Mouse (Mus musculus): Measurements from ENCODE around the gene Sdf2l1. TPM values are rescaled to one million over a fixed set of nuclear protein-coding genes. Genes with fewer than 3 reads are reported as not detected.
A peak's percentile ranks its signal among the peaks of the same experiment; 100 is the strongest.

Sdf2l1 gene
- total RNA-seq, 2 experiments from 2014 or later, result 79.4 to 87.0 TPM

- no peak; the same call in 1 of the 2 replicates for ATAC-seq (ENCODE audit: poor library complexity, severe bottlenecking)
Observed at GRCm38 (mm10) chr16:17124119-17124870, 7.9 kb downstream of the Sdf2l1 start.

GRCm38 (mm10) chr16:17121569-17121968 is 10.6 kb downstream of the Sdf2l1 start:
- no peak for ATAC-seq (ENCODE audit: poor library complexity, severe bottlenecking)

GRCm38 (mm10) chr16:17117309-17117799 is 14.8 kb downstream of the Sdf2l1 start:
- ATAC-seq (ENCODE audit: poor library complexity, severe bottlenecking), result no peak

- ATAC-seq (ENCODE audit: poor library complexity, severe bottlenecking), result peak; percentile 93
Observed at GRCm38 (mm10) chr16:17110771-17111743, 21.1 kb downstream of the Sdf2l1 start, which contains the start of gene Ppil2. Gene Ppil2 (minus strand): TSS chr16:17111257.

GRCm38 (mm10) chr16:17104600-17104999 is 27.6 kb downstream of the Sdf2l1 start:
- no peak for ATAC-seq (ENCODE audit: poor library complexity, severe bottlenecking)

- ATAC-seq (ENCODE audit: poor library complexity, severe bottlenecking), result no peak
Observed at GRCm38 (mm10) chr16:17102630-17103220, 29.5 kb downstream of the Sdf2l1 start.

GRCm38 (mm10) chr16:17096938-17097337 is 35.2 kb downstream of the Sdf2l1 start:
- no peak for ATAC-seq (ENCODE audit: poor library complexity, severe bottlenecking)

GRCm38 (mm10) chr16:17088346-17088745 is 43.8 kb downstream of the Sdf2l1 start:
- ATAC-seq (ENCODE audit: poor library complexity, severe bottlenecking), result no peak

GRCm38 (mm10) chr16:17086669-17087193 is 45.5 kb downstream of the Sdf2l1 start:
- ATAC-seq (ENCODE audit: poor library complexity, severe bottlenecking), result no peak

- no peak for ATAC-seq (ENCODE audit: poor library complexity, severe bottlenecking)
Observed at GRCm38 (mm10) chr16:17086241-17086640, 45.9 kb downstream of the Sdf2l1 start.

- peak; percentile 78 for ATAC-seq (ENCODE audit: poor library complexity, severe bottlenecking)
Observed at GRCm38 (mm10) chr16:17085636-17086035, 46.5 kb downstream of the Sdf2l1 start.

- ATAC-seq (ENCODE audit: poor library complexity, severe bottlenecking), result no peak
Observed at GRCm38 (mm10) chr16:17082121-17082792, 49.9 kb downstream of the Sdf2l1 start.

Other genes with a start within 250 kb of the Sdf2l1 start
- gene Ppm1f, start 235.9 kb downstream of the Sdf2l1 start, total RNA-seq (2015), result 1.6 and 2.6 TPM in 2 replicates
- gene Ppm1f, start 235.9 kb downstream of the Sdf2l1 start, total RNA-seq (2017), result 6.5 and 7.9 TPM in 2 replicates
- 109 and 111 TPM in 2 replicates for gene Mapk1, start 149.0 kb downstream of the Sdf2l1 start, total RNA-seq (2015)
- gene Mapk1, start 149.0 kb downstream of the Sdf2l1 start, total RNA-seq (2017), result 114 and 121 TPM in 2 replicates
- 0.33 and 1.0 TPM in 2 replicates for gene Ypel1, start 62.7 kb downstream of the Sdf2l1 start, total RNA-seq (2015)
- gene Ypel1, start 62.7 kb downstream of the Sdf2l1 start, total RNA-seq (2017), result 0.15 TPM in 1 of 2 replicates, not detected in the other
- 64.8 and 83.6 TPM in 2 replicates for gene Ppil2, start 21.1 kb downstream of the Sdf2l1 start, total RNA-seq (2015)
- 104 and 111 TPM in 2 replicates for gene Ppil2, start 21.1 kb downstream of the Sdf2l1 start, total RNA-seq (2017)
- gene 2610318N02Rik, start 7.2 kb downstream of the Sdf2l1 start, total RNA-seq (2015), result 6.3 and 6.5 TPM in 2 replicates
- gene 2610318N02Rik, start 7.2 kb downstream of the Sdf2l1 start, total RNA-seq (2017), result 3.5 and 5.4 TPM in 2 replicates
- 2.8 and 5.2 TPM in 2 replicates for gene Ydjc, start 12.2 kb upstream of the Sdf2l1 start, total RNA-seq (2015)
- gene Ydjc, start 12.2 kb upstream of the Sdf2l1 start, total RNA-seq (2017), result 2.4 and 7.0 TPM in 2 replicates
- 0.13 and 1.5 TPM in 2 replicates for gene Ccdc116, start 14.8 kb upstream of the Sdf2l1 start, total RNA-seq (2015)
- gene Ccdc116, start 14.8 kb upstream of the Sdf2l1 start, total RNA-seq (2017), result 0.26 and 0.53 TPM in 2 replicates
- 373 and 400 TPM in 2 replicates for gene Ube2l3, start 70.3 kb upstream of the Sdf2l1 start, total RNA-seq (2015)
- 128 and 144 TPM in 2 replicates for gene Ube2l3, start 70.3 kb upstream of the Sdf2l1 start, total RNA-seq (2017)
- gene Rimbp3, start 76.2 kb upstream of the Sdf2l1 start, total RNA-seq (2015), result not detected in 2 replicates
- 0.04 TPM in 1 of 2 replicates, not detected in the other for gene Rimbp3, start 76.2 kb upstream of the Sdf2l1 start, total RNA-seq (2017)
- gene Hic2, start 101.2 kb upstream of the Sdf2l1 start, total RNA-seq (2015), result 0.91 and 1.5 TPM in 2 replicates
- 0.77 and 0.89 TPM in 2 replicates for gene Hic2, start 101.2 kb upstream of the Sdf2l1 start, total RNA-seq (2017)
- 1.0 and 2.1 TPM in 2 replicates for gene Tmem191c, start 143.7 kb upstream of the Sdf2l1 start, total RNA-seq (2015)
- 2.9 and 4.1 TPM in 2 replicates for gene Tmem191c, start 143.7 kb upstream of the Sdf2l1 start, total RNA-seq (2017)
- gene Serpind1, start 199.0 kb upstream of the Sdf2l1 start, total RNA-seq (2015), result not detected in 2 replicates
- not detected in 2 replicates for gene Serpind1, start 199.0 kb upstream of the Sdf2l1 start, total RNA-seq (2017)

Measured in megakaryocyte, adult 5-6 weeks (primary cell).